Mouse (Mus musculus) lung, postnatal 0 days (tissue): Measurements from ENCODE around the gene Gm43720.

Source experiments
- CTCF ChIP-seq: IDR thresholded peaks from 2 replicates; pipeline ENCODE4 v1.5.1; 2016; ENCODE audit warnings: antibody characterized with exemption, mild to moderate bottlenecking
- EP300 ChIP-seq: IDR thresholded peaks from 2 replicates; pipeline ENCODE4 v1.6.1; 2016; ENCODE audit warnings: antibody characterized with exemption, mild to moderate bottlenecking, control low read depth

- TF ChIP-seq CTCF (no peak), EP300 (no peak)
These were observed 15.6 kb downstream of the Gm43720 start for GRCm38 (mm10) chr5:138264207-138264578.
